Mouse (Mus musculus) cerebellum, adult 2 months (tissue): ENCODE data around the gene Zfp943.

Source experiments
- CTCF ChIP-seq: fragments of 200-500 bp; IDR thresholded peaks from 2 replicates; pipeline ENCODE4 v1.5.1; 2011; ENCODE audit warnings: low read depth, mild to moderate bottlenecking, control low read depth, low read length, moderate library complexity, borderline replicate concordance; ENCODE audit not compliant: insufficient read depth
- POLR2A ChIP-seq: fragments of 200-500 bp; IDR thresholded peaks from 2 replicates; pipeline ENCODE4 v1.6.1; 2011; ENCODE audit warnings: low read length, control low read depth, borderline replicate concordance; ENCODE audit not compliant: insufficient read depth

GRCm38 (mm10) chr17:22053211-22053610 is 90.9 kb downstream of the Zfp943 start:
- TF ChIP-seq CTCF (no peak), POLR2A (no peak)
